ENCODE assay signal across 7 mouse cellular contexts in the genomic region with DNA sequence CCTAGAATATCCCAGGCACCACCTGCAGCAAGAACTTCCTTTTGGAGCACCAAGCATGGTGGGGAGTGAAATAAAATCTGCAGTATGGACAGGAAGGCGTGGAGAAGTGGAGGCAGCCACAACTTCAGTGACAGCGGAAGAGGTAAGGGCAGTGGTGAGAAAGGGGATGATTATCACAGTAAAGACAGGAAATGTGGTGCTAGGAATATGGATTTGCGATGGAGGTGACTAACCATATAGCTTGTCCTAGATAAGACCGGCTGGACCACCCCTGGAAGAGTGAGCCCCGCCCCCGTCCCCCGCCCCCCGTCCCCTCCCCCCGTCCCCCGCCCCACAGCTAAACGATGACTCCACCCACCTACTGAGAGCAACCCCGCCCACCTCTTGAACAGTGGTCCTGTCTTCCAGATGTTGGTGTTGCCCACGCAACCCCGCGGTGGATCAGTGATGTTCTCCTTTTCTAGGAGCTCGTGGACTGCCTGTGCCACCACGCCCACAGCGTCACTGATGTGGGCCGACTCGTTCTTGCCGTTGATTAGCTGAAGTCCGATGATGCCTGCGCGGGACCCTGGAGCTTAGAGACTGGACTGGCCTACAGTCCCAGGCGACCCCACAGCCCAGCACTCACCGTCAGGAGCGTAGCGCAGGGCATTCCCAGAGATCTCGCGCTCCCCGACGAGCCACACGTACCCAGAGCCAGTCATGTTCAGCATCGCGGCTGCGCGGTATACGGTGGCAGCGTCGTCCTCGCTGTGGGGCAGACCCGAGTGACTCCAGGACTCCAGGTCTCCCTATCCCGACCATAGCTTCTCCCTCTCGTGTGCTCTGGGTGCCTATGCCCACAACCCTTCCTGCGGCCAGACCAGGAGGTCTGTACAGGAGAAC. TPM values are rescaled to one million over a fixed set of nuclear protein-coding genes. Genes with fewer than 3 reads are reported as not detected.
DNase-seq lines count a peak whose midpoint lies in the region; ATAC-seq and TF ChIP-seq lines count a peak whose summit lies in the region.

No protein-coding gene starts in this region.

- no peak for TF ChIP-seq CTCF in brain, embryonic 14.5 days (IDR thresholded peaks at IDR 0.05; ENCODE audit: borderline replicate concordance, extremely low read depth, insufficient read depth, insufficient read length)

- peak overlapping the region; percentile 25; the same call in 1 of the 2 replicates for H3K9ac ChIP-seq in heart, embryonic 14.5 days (ENCODE audit: low read length)

- peaks cover 72% of the 10 kb centered on the region for H3K27me3 ChIP-seq in heart, embryonic 14.5 days (ENCODE audit: control insufficient read depth, insufficient read depth, low read length)

- intact Hi-C loops in left cerebral cortex, postnatal 14 days (cut with DNase I): no loop called here

- 3% methylated on average over 41 of the region's 45 CpGs for WGBS in heart, embryonic 14.5 days

- no peak for TF ChIP-seq POLR2A in brain, embryonic 14.5 days (IDR thresholded peaks at IDR 0.05; ENCODE audit: borderline replicate concordance, extremely low read depth, insufficient read depth, insufficient read length, poor library complexity, severe bottlenecking)

- peak overlapping the region; percentile 31 to 44 for H3K4me3 ChIP-seq in heart, embryonic 14.5 days (ENCODE audit: control insufficient read depth in 1 of 2, insufficient read depth in 1 of 2, low read depth in 1 of 2, low read length in 2 of 2)

- no peak overlapping the region for H3K27ac ChIP-seq in heart, embryonic 14.5 days (replicated peaks in 1 of 2; ENCODE audit: control insufficient read depth in 1 of 2, insufficient read depth in 1 of 2, low read depth in 2 of 2, low read length in 2 of 2)

- peaks cover 4 to 5% of the 10 kb centered on the region in 2 experiments; a peak in 1 of 4 replicates for H3K4me1 ChIP-seq in heart, embryonic 14.5 days (ENCODE audit: control insufficient read depth in 2 of 2, insufficient read depth in 2 of 2, low read length in 2 of 2)

- ATAC-seq in heart, embryonic 14.5 days (ENCODE audit: insufficient number of reproducible peaks, insufficient read depth, low FRiP score, low read depth): 0 out of 2 replicates have a peak, but pooled peaks have one; percentile 26
- peak; percentile 77 for ATAC-seq in monocyte, adult 5-6 weeks (replicated peaks; ENCODE audit: insufficient number of reproducible peaks, low FRiP score, low TSS enrichment, poor library complexity, severe bottlenecking)

- H3K36me3 ChIP-seq in heart, embryonic 14.5 days (ENCODE audit: control insufficient read depth, insufficient read depth, low read length): no peaks in the 10 kb centered on the region

- DNase-seq in left cerebral cortex, postnatal 14 days (ENCODE audit: low spot score in 2 of 2): peak; percentile 56 to 69
- no peak for DNase-seq in left cerebral cortex, adult 11 months (ENCODE audit: low spot score)
- peak; percentile 86 for DNase-seq in brain, embryonic 14.5 days (ENCODE audit: low read depth)
- DNase-seq in liver: peak; percentile 26
- no peak for DNase-seq in spleen, postnatal 4 days (ENCODE audit: low spot score in 2 of 2)

- no peaks in the 10 kb centered on the region for H3K9me3 ChIP-seq in heart, embryonic 14.5 days (ENCODE audit: control insufficient read depth, low read length)

- H3K4me2 ChIP-seq in heart, embryonic 14.5 days (ENCODE audit: low read length): peak overlapping the region; percentile 73

RNA-seq across cellular contexts. Expression of gene Grin1, which starts 14.1 kb away (rescaled TPM):
- total RNA-seq in left cerebral cortex, postnatal 14 days (2021): 100 to 1,000 TPM; 477 to 493 TPM
- polyA plus RNA-seq in brain, embryonic 14.5 days (2012; rRNA removed): 24.4 and 47.2 TPM in 2 replicates
- polyA plus RNA-seq in heart, embryonic 14.5 days (2014; fragmentation: Nextera tagmentation; extraction: Ambion mirVana): 0.05 TPM in 1 of 2 replicates, not detected in the other
- total RNA-seq in monocyte, adult 5-6 weeks (2017): 0.49 TPM in 1 of 3 replicates, not detected in the others

RNA-seq across cellular contexts. Expression of gene Lrrc26, which starts 15.2 kb away (rescaled TPM):
- total RNA-seq in left cerebral cortex, postnatal 14 days (2021): not detected
- polyA plus RNA-seq in brain, embryonic 14.5 days (2012; rRNA removed): 0.07 TPM in 1 of 2 replicates, not detected in the other
- not detected in 2 replicates for polyA plus RNA-seq in heart, embryonic 14.5 days (2014; fragmentation: Nextera tagmentation; extraction: Ambion mirVana)
- total RNA-seq in monocyte, adult 5-6 weeks (2017): not detected in 3 replicates

RNA-seq across cellular contexts. Expression of gene Tmem210, which starts 17.0 kb away (rescaled TPM):
- not detected for total RNA-seq in left cerebral cortex, postnatal 14 days (2021)
- not detected in 2 replicates for polyA plus RNA-seq in brain, embryonic 14.5 days (2012; rRNA removed)
- polyA plus RNA-seq in heart, embryonic 14.5 days (2014; fragmentation: Nextera tagmentation; extraction: Ambion mirVana): not detected in 2 replicates
- total RNA-seq in monocyte, adult 5-6 weeks (2017): not detected in 3 replicates

RNA-seq across cellular contexts. Expression of gene Man1b1, which starts 27.2 kb away (rescaled TPM):
- total RNA-seq in left cerebral cortex, postnatal 14 days (2021): 10 to 100 TPM; 57.2 to 59.0 TPM
- polyA plus RNA-seq in brain, embryonic 14.5 days (2012; rRNA removed): 22.5 and 37.0 TPM in 2 replicates
- 42.8 and 48.1 TPM in 2 replicates for polyA plus RNA-seq in heart, embryonic 14.5 days (2014; fragmentation: Nextera tagmentation; extraction: Ambion mirVana)
- 31.6 to 66.4 TPM (median 33.3 TPM) in 3 replicates for total RNA-seq in monocyte, adult 5-6 weeks (2017)

RNA-seq across cellular contexts. Expression of gene Anapc2, which starts 32.6 kb away (rescaled TPM):
- total RNA-seq in left cerebral cortex, postnatal 14 days (2021): 10 to 100 TPM; 69.8 to 73.2 TPM
- 131 and 149 TPM in 2 replicates for polyA plus RNA-seq in brain, embryonic 14.5 days (2012; rRNA removed)
- 70.2 and 71.3 TPM in 2 replicates for polyA plus RNA-seq in heart, embryonic 14.5 days (2014; fragmentation: Nextera tagmentation; extraction: Ambion mirVana)
- 42.6 to 64.9 TPM (median 43.8 TPM) in 3 replicates for total RNA-seq in monocyte, adult 5-6 weeks (2017)

Comparison
In these comparisons a context has a peak if more than half of its experiments do, and no peak if none do; other contexts are left out.
1. DNase-seq: peak in left cerebral cortex, postnatal 14 days (2 of 2), brain, embryonic 14.5 days (single experiment) and liver (single experiment); none in left cerebral cortex, adult 11 months (single experiment) and spleen, postnatal 4 days (0 of 2).
2. RNA of gene Grin1, which starts 14.1 kb away (total RNA-seq): 477 to 493 TPM in left cerebral cortex, postnatal 14 days; 0.49 TPM in monocyte, adult 5-6 weeks; every median in the first group is over 100 times any median in the second.